Mouse (Mus musculus): ENCODE data around the gene Lrtm2.

Lrtm2 gene

DNA sequence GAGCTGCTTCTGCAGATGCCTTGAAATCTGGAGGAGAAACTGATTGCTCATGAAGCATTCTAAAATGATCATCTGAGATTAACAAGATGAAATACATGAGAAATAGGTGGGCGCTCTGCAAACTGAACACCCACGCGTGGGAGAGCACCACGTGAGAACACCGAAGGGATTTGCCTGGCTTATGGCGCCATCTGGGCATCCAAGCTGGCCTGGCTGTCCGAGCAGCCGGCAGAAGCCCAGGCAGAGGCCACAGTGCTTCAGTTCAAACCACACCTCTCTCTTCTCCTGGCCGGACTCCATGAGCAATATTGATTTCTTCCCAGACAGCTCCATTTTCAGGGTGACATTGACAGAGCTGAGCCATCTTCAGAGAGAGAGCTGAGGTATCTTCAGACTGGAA, 49.8 kb downstream of the Lrtm2 start:
- no peak for DNase-seq (ENCODE audit: low read depth)

DNA sequence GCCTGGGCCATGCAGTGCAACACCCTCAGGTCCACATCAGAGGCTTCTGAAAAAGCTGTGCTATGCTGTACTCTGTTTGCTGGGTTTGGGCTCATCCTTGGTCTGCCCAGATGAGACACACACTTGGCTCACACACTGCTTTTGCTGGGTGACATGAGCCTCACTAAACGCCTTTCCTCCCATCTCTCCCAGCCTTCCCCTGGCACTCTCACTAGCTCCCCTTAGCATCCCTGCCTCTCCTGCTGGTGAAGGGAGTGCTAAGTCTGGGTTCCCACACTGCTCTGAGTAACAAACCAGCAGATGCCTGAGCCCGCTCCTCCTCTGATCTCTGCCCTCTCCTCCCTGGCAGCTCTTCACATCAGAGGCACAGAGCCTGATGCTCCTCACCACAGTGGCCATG, 53.9 kb downstream of the Lrtm2 start:
- DNase-seq (ENCODE audit: low read depth) = no peak
